Mouse (Mus musculus) layer of hippocampus, adult 2 months (tissue): ENCODE results near the gene Rab25. TPM values are rescaled to one million over a fixed set of nuclear protein-coding genes. Genes with fewer than 3 reads are reported as not detected.
A peak's percentile ranks its signal among the peaks of the same experiment; 100 is the strongest.

ENCODE experiments used
- DNase-seq, 2 experiments: peaks; one replicate each; pipeline ENCODE4 v3.0.0; 2022; ENCODE audit warnings: low spot score in 2 of 2
- H3K27ac ChIP-seq: fragments of 200-600 bp; 2 replicates; pipeline ENCODE4 v1.8.1; 2022
- H3K4me3 ChIP-seq: fragments of 200-600 bp; 2 replicates; pipeline ENCODE4 v1.8.1; 2022; ENCODE audit warnings: mild to moderate bottlenecking
- CTCF ChIP-seq: fragments of 200-600 bp; conservative IDR thresholded peaks from 2 replicates; pipeline ENCODE4 v1.8.1; 2022; ENCODE audit warnings: antibody characterized with exemption, mild to moderate bottlenecking, moderate library complexity
- total RNA-seq, 2 experiments: library from RNA; stranded (reverse); gene quantifications; 2 replicates each; pipeline ENCODE4 v1.2.3; 2021

Gene Rab25
- total RNA-seq, 2 experiments from 2014 or later, result not detected

DNA sequence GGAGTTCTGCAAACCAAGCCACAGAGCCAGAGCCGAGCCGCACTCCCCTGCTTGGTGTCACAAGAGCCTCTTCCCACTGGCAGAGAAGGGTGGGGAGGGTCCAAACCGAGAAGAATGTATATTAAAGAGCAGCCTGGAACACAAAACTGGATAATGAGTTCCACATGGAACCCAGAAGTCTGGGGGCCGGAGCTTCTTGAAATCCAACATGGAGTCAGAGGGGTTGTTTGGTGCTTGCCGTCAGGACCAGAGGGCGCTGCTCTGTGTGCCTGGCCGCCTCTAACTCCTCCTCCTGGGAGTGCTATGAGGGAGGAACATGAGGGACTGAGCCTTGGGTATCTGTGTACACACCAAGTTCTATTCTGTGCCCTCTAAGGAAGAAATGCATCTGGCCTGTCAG is 42.3 kb downstream of the Rab25 start:
- TF ChIP-seq CTCF, result no peak
- H3K27ac ChIP-seq, result no peak overlapping the region
- no peak overlapping the region for H3K4me3 ChIP-seq
- DNase-seq, result no peak

DNA sequence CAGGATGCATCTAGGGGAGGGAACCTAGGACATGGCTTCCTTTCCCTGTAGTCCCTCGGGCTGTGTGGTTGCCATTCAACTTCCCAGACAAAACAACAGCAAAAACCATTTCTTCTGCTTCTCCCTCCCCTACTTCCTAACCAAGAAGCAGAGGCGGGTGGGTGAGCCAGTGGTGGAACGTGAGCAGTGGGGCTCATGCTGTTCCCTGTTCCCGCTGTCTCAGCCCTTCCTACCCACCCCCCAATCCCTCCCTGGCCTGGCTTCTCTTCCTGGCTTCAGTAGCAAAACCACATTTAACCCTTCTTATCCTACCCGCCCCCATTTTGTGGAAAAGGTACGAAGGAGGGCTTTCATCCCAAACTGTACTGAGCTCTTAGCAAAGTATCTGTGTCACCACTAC is 43.0 kb downstream of the Rab25 start:
- TF ChIP-seq CTCF, result no peak
- DNase-seq, result no peak
- no peak overlapping the region for H3K4me3 ChIP-seq
- no peak overlapping the region for H3K27ac ChIP-seq

- peak overlapping the region; percentile 92; the same call in 1 of the 2 replicates for H3K27ac ChIP-seq
- no peak for TF ChIP-seq CTCF
- H3K4me3 ChIP-seq, result no peak overlapping the region
- DNase-seq, result no peak
Measured at GRCm38 (mm10) chr3:88503881-88504746, 44.0 kb downstream of the Rab25 start.

DNA sequence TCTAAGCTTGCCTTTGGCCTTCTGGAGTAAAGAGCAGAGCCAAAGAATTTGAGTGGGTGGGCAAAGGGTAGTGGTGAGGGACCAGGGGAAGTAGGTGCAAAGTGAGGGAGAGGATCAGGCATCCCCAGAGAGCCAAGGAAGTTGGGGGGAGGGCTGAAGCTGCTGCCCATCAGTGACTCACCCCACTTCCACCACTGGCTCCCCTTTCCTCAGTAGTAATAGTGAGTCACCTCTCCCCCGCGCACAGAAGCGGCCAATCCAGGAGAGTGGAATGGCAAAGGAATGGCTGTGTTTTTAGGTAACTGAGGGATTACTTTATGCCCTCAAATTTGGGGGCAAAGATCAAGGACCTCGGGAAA is 44.6 kb downstream of the Rab25 start:
- peak overlapping the region; percentile 98; the same call in 1 of the 2 replicates for H3K4me3 ChIP-seq
- H3K27ac ChIP-seq, result peak overlapping the region; percentile 92
- TF ChIP-seq CTCF, result no peak
- no peak for DNase-seq

GRCm38 (mm10) chr3:88502641-88503504 is 45.2 kb downstream of the Rab25 start:
- no peak for TF ChIP-seq CTCF
- Histone ChIP-seq H3K4me3 (peak overlapping the region; percentile 98), H3K27ac (peak overlapping the region; percentile 92)
- DNase-seq, result peak; percentile 92 to 93

GRCm38 (mm10) chr3:88502031-88502571 is 46.0 kb downstream of the Rab25 start:
- TF ChIP-seq CTCF, result no peak
- DNase-seq, result no peak
- H3K4me3 ChIP-seq, result peak overlapping the region; percentile 98
- peak overlapping the region; percentile 92 for H3K27ac ChIP-seq

DNA sequence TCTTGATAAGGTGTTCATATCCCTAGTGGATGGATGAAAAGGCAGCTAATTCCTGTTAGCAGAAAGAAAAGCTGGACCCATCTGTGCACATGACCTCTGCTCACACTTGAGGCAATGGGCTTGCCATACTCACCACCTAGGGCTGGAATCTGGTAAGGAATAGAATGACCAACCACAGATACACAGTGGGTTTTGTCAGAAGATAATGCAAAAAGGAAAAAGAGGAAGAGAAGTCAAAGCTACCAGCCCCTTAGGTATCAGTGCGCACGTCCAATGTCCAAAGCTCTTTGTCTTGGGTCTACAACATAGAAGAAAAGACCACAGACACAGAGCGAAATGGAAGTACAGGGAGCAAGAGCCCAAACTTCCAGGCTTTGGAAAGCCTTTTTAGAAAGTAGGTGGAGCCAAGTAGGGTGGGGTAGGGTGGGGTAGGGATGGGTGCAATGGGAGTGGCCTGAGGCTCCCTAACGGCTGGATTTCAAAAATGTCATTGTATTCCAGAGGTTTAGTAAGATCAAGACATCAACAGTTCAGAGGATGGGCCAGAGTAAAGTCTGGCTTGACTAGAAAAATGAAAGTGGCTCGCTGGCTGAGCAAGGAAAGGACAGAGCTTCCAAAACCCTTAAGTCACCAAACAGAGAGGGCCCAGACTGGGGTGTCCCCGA is 46.6 kb downstream of the Rab25 start:
- peak overlapping the region; percentile 98 for H3K4me3 ChIP-seq
- H3K27ac ChIP-seq, result peak overlapping the region; percentile 92
- DNase-seq, result no peak
- no peak for TF ChIP-seq CTCF

DNA sequence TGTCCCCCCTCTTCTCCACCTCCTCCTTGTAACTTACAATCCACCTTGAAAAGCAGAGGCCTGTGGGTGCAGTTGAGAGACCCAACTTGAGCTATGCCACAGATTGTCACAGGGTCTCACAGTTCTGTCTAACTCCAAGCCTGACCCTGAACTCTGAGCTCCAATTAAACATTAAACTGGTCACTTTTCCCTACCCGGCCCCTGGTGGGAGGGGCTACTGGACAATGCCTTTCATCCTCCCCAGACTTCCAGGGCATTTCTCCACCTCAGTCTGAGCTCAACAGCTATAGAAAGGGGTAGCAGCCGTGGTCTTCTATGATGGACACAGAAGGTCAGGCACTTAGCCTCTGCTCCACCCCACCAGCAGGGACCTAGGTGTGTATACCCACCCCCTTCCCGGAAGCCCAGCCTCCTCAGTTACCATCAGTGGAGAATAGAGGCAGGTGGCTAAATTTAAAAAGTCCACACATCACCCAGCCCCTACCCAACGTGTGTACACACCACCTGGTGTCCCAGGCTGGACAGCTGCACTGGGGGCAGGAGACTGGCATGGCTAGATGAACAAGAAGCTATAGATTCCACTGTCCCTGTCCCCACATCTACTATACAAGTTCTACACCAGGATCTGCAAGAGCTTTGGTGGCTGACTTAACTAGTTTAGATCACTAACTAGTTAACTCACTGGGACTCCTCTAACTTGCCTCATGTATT is 47.3 kb downstream of the Rab25 start:
- Histone ChIP-seq H3K27ac (no peak overlapping the region), H3K4me3 (peak overlapping the region; percentile 18; the same call in 1 of the 2 replicates)
- no peak for DNase-seq
- TF ChIP-seq CTCF, result no peak

DNA sequence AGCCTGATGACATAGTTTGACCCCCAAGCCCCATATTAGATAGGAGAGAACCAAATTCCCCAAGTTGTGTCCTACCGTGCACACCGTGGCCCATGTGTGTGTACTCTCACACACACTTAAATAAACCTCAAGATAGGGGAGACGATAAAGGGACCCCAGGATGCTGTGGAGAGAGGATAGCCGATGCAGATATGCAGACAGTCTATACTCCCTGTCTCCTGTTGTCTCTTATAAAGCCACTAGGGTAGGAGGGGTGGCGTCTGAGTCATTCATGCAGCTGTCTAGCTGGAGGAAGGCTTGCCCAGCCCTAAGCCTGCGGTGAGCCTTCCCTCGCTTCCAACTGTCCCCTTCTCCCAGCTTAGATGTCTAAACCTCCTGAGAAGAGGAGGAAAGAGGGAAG is 48.0 kb downstream of the Rab25 start:
- Histone ChIP-seq H3K27ac (no peak overlapping the region), H3K4me3 (no peak overlapping the region)
- TF ChIP-seq CTCF, result no peak
- no peak for DNase-seq

GRCm38 (mm10) chr3:88499580-88499979 is 48.5 kb downstream of the Rab25 start:
- no peak for DNase-seq

GRCm38 (mm10) chr3:88495741-88496415 is 52.2 kb downstream of the Rab25 start:
- DNase-seq, result no peak
- TF ChIP-seq CTCF, result no peak
- H3K27ac ChIP-seq, result no peak overlapping the region
- no peak overlapping the region for H3K4me3 ChIP-seq

More at GRCm38 (mm10) chr3:88499580-88499979, 48.5 kb downstream of the Rab25 start:
- TF ChIP-seq CTCF, result no peak
- no peak overlapping the region for H3K27ac ChIP-seq
- no peak overlapping the region for H3K4me3 ChIP-seq
